Mouse (Mus musculus) liver (tissue): ENCODE data around the gene Bst1.

Experiments used
- DNase-seq: peaks from one replicate; pipeline ENCODE4 v3.0.0-alpha.2; 2020; ENCODE audit warnings: mixed read lengths

The Bst1 gene

GRCm38 (mm10) chr5:43860096-43860495 lies 41.4 kb downstream of the Bst1 start:
- DNase-seq = no peak

- no peak for DNase-seq
These were observed 42.2 kb downstream of the Bst1 start for GRCm38 (mm10) chr5:43860670-43861431.

GRCm38 (mm10) chr5:43863642-43864041 lies 45.0 kb downstream of the Bst1 start:
- DNase-seq = no peak

GRCm38 (mm10) chr5:43865316-43865715 lies 46.6 kb downstream of the Bst1 start:
- DNase-seq = no peak

GRCm38 (mm10) chr5:43868253-43868652 lies 49.6 kb downstream of the Bst1 start, which contains the start of gene Cd38:
Cd38 (plus strand) TSS chr5:43868553.
- no peak for DNase-seq

GRCm38 (mm10) chr5:43868711-43869600 lies 50.3 kb downstream of the Bst1 start:
- peak; percentile 19 for DNase-seq

GRCm38 (mm10) chr5:43871845-43872244 lies 53.2 kb downstream of the Bst1 start:
- no peak for DNase-seq

- DNase-seq = no peak
These were observed 54.0 kb downstream of the Bst1 start for GRCm38 (mm10) chr5:43872652-43873051.

- no peak for DNase-seq
These were observed 63.3 kb downstream of the Bst1 start for GRCm38 (mm10) chr5:43882034-43882433.

- DNase-seq = no peak
These were observed 66.6 kb downstream of the Bst1 start for GRCm38 (mm10) chr5:43885060-43885820.

GRCm38 (mm10) chr5:43892386-43892785 lies 73.7 kb downstream of the Bst1 start:
- DNase-seq = no peak
